Mouse (Mus musculus): ENCODE data around the gene Ctsq.
A peak's percentile ranks its signal among the peaks of the same experiment; 100 is the strongest.
"Not testable (repeated sequence)": the region's sequence is repeated elsewhere in the genome, so short reads cannot be mapped to it uniquely, and the experiment has no call there.

Ctsq gene

DNA sequence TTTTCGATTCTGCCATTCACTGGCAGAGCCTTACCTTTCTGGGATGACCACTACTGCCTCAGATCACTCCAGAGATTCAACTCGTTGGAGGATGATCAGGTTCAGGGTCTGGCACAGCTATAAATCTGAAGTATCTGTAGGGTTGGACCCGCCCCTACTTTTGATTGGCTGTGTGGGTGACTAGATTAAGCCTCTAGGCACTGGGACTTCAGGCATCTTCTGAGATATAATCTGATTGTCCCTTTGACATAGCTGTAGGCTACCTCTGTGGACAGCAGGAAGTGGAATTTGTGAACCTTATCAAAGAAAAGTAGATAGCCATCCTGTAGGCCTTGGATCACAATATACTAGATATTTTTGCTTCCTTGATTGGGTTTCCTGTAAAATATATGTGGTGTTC is at the start of gene Ctsq:
Ctsq (minus strand) TSS at position 101 of the 400 bp plus-strand sequence.
- no peak for DNase-seq (ENCODE audit: low read depth, low spot score)

DNA sequence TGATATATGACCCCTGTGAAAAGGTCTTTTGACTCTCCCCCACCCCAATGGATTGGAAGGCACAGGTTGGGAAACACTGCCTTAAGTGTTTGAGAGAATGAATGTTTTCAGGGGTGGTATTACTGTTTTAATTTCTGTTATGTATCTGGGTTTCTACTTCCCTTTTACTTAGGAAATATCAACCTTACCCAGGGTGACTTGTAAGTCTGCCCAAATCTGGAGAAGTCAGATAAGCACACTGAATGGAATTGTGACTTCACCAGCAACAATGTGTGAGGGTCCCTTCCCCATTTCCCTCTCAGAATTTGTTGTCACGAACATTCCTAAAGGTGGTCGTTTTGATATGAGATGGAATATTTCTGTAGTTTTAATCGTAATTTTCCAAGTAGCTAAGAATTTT is 17.6 kb downstream of the Ctsq start:
- DNase-seq (ENCODE audit: low read depth, low spot score): no peak

DNA sequence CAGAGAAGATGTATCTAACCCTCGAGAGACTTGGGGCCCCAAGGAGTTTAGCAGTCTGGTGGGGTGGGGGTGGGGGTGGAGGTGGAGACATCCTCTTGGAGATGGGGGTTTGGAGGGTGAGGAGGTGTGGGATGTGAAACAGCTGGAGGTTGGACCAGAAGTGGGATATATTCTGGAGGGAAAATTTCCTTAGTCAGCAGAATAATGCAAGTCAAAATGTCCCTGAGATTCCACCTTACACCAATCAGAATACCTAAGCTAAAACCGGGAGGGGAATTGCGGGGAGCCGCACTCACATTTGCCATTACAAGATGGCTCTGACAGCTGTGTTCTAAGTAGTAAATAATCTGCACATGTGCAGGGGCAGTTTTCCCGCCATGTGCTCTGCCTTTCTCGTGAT is 18.6 kb downstream of the Ctsq start:
- DNase-seq (ENCODE audit: low read depth, low spot score): no peak

GRCm38 (mm10) chr13:61010171-61010570 is 30.3 kb downstream of the Ctsq start:
- DNase-seq (ENCODE audit: low read depth, low spot score): no peak

GRCm38 (mm10) chr13:61005859-61006258 is 34.6 kb downstream of the Ctsq start, which contains the start of gene Ctsj:
Gene Ctsj, minus strand, starts transcription at chr13:61005959.
- DNase-seq (ENCODE audit: low read depth, low spot score): no peak

GRCm38 (mm10) chr13:60997600-60997999 is 42.8 kb downstream of the Ctsq start:
- peak; percentile 17 for DNase-seq (ENCODE audit: low read depth, low spot score)

DNA sequence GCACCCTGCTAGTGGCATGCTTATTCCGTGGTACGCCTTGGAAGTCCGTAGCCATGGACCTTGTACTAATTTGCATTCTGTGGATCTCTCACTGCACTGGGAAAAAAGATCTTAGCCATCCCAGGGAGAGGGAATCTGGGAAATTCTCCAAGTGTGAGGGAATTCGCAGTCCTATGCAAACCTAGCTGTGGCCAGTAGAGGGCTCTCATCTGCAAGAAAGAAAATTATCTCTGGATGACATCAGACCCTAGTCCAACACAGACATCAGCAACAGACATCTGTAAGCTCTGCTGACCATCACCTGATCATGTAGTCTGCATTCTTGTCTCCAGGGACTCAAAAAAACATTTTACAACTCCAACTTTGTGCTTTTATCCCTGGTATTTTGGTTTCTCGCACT is 53.5 kb downstream of the Ctsq start:
- DNase-seq (ENCODE audit: low read depth, low spot score): not testable (repeated sequence)

All from R1 (cell line).